Mouse (Mus musculus) embryonic stem cell, embryonic (primary cell): ENCODE data around the gene Lgmn.

Experiments
- CTCF ChIA-PET, 4 experiments: fragments of 300-600 bp in 2 of 4; fragments of 350-600 bp in 2 of 4; sonication (Branson Sonifier 250); formaldehyde crosslinking; loops; one replicate each; lab custom pipeline; 2022; ENCODE audit warnings: inconsistent platforms in 2 of 4; lab: Charles Lee
- POLR2A ChIA-PET, 4 experiments: fragments of 300-600 bp in 2 of 4; fragments of 350-600 bp in 2 of 4; sonication (Branson Sonifier 250); formaldehyde crosslinking; loops; one replicate each; lab custom pipeline; 2022; ENCODE audit warnings: antibody characterized with exemption in 4 of 4, inconsistent platforms in 1 of 4; lab: Charles Lee

Lgmn gene

GRCm38 (mm10) chr12:102350997-102351396 lies 88.6 kb downstream of the Lgmn start:
- CTCF ChIA-PET, result no interaction called here
- POLR2A ChIA-PET, result no interaction called here

GRCm38 (mm10) chr12:102348447-102348846 lies 91.2 kb downstream of the Lgmn start:
- CTCF ChIA-PET, result no interaction called here
- POLR2A ChIA-PET, result no interaction called here

- ChIA-PET CTCF (interaction anchor here (0.6 to 1.9 kb wide), 36 partner anchors 8 to 1757 kb away, joined by 3 to 14 read pairs (median 3); partner anchors contain the start of gene Slc24a4 (in 1 of the 4)), POLR2A (interaction anchor here in 2 of 4 experiments (0.7 to 1.7 kb wide), 3 partner anchors 8 to 346 kb away, joined by 3 read pairs; no protein-coding TSS in a partner anchor)
Measured at GRCm38 (mm10) chr12:102346507-102346906, 93.1 kb downstream of the Lgmn start.

- CTCF ChIA-PET, result interaction anchor here in 3 of 4 experiments (0.6 to 1.9 kb wide), 7 partner anchors 9 to 372 kb away, joined by 3 to 8 read pairs (median 3); no protein-coding TSS in a partner anchor
- POLR2A ChIA-PET, result interaction anchor here in 2 of 4 experiments (0.9 to 1.7 kb wide), 2 partner anchors 9 to 343 kb away, joined by 3 read pairs; no protein-coding TSS in a partner anchor
Measured at GRCm38 (mm10) chr12:102345031-102345815, 94.4 kb downstream of the Lgmn start.
